Mouse (Mus musculus) gastrocnemius, adult 8-10 months (tissue): ENCODE results near the gene Rgp1. TPM values are rescaled to one million over a fixed set of nuclear protein-coding genes. Genes with fewer than 3 reads are reported as not detected.
A peak's percentile ranks its signal among the peaks of the same experiment; 100 is the strongest.

Source experiments
- DNase-seq, 2 experiments: peaks; one replicate each; pipeline ENCODE4 v3.0.0; 2022; ENCODE audit warnings: low spot score in 2 of 2
- microRNA-seq: library from miRNA; unstranded; fragments of <30 nt; microRNA quantifications from one replicate; pipeline ENCODE4 v1.2.0, GENCODE M21; 2022
- total RNA-seq, 4 experiments: library from RNA; stranded (reverse); gene quantifications; 2 replicates each; pipeline ENCODE4 v1.2.4; 2022

Rgp1 gene
- total RNA-seq, 4 experiments from 2014 or later, result 22.8 to 26.9 (median 23.5) TPM

DNA sequence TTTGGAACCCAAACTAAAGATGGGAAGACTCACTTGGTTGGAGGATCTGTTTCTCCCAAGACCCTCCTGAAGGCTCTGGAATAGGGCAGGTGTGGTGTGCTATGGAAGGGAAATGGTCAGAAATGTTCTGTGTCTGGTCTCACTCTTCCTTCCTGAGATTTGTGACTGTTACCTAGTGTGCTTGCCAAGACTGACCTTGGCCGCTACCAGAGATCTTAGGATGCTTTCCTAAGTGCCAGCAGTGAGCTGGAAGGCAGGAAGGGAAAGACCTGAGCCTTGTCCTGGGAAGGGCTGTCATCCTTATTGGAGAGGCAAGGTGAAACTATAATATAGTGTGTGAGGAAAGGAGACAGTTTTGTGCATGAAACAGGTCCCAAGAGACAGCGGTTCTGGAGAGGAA is 55.2 kb downstream of the Rgp1 start:
- no peak for DNase-seq

DNA sequence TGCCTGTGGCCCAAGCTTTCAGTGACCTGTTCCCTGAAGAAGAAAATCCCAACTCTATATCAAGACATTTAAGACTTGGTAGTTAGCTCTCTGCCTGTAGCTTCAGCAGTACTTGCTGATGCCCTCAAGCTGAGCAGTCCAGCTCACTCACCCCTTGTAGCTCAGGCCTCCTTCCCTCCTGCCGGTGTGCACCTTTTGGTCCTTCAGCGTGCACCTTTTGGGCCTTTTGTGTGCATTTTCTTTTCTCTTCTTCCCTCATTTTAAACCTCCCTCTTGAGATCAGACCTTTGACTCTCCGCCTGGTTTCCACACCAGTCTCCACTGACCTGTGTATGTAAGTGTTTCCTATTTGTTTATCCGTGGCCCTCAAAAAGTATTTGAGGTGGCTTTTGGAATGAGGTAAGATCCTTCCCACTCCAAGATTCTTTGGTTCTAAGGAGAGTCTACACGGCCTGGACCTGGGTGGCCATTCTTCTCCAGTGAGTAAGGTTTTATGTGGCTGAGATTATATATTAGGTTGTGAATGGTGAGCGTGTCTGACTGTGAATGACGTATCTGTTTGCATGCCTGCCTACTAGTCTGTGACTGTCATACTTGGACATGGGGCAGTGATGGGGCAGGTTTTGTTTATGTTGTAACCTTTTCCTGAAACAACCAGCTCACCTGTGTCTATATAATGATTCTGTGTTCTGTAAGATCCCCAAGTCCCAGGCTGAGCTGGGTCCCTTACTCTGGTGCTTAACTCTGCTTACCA is 56.3 kb downstream of the Rgp1 start:
- peak in 1 of 2 experiments; percentile 0 for DNase-seq

DNA sequence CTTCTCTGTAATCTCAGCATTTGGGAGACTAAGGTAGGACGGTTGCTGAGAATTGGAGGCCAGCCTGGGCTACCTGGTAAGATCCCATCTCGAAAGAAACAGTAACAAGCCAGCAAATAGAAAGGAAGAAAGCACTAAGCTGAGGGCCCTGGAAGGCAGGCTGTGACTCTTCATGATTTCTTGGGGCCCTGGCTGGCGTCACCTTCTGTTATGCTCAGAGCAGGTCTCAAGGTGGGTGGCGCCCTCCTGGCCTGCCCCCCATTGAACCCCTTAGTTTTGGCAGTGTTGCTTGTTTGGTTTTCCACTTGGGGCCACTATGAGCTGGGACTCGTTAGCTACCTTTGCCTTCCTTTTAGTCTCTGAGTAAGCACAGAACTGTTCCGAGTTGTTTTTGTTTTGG is 58.2 kb downstream of the Rgp1 start:
- peak in 1 of 2 experiments; percentile 1 for DNase-seq

Small RNA genes lying within 50 kb of the gene (microRNA-seq; reads per million reads assigned to microRNA genes)
- gene Gm25262, result not detected

Other genes starting within 250 kb of the Rgp1 start
- gene Rusc2, start 196.7 kb upstream of the Rgp1 start, total RNA-seq, result 10 to 100 TPM; 21.5 to 25.4 (median 23.3) TPM
- not detected for gene Fam166b, start 149.6 kb upstream of the Rgp1 start, total RNA-seq
- gene Tesk1, start 136.8 kb upstream of the Rgp1 start, total RNA-seq, result 10 to 100 TPM; 53.4 to 69.3 (median 59.4) TPM
- gene Cd72, start 124.1 kb upstream of the Rgp1 start, total RNA-seq, result not detected
- not detected for gene Sit1, start 95.0 kb upstream of the Rgp1 start, total RNA-seq
- 10 to 100 TPM; 19.2 to 34.9 (median 25.5) TPM for gene Ccdc107, start 85.8 kb upstream of the Rgp1 start, total RNA-seq
- not detected for gene Arhgef39, start 79.0 kb upstream of the Rgp1 start, total RNA-seq
- 1 to 10 TPM; 3.2 to 8.8 (median 3.8) TPM for gene Car9, start 71.7 kb upstream of the Rgp1 start, total RNA-seq
- 1,000 to 10,000 TPM; 3,728 to 5,173 (median 4,676) TPM for gene Tpm2, start 55.0 kb upstream of the Rgp1 start, total RNA-seq
- gene Creb3, start 16.4 kb upstream of the Rgp1 start, total RNA-seq, result 10 to 100 TPM; 36.3 to 47.6 (median 41.3) TPM
- gene Tln1, start 16.0 kb upstream of the Rgp1 start, total RNA-seq, result 10 to 100 TPM; 52.5 to 57.4 (median 56.6) TPM
- gene Gba2, start 158 bp downstream of the Rgp1 start, total RNA-seq, result 1 to 10 TPM; 3.8 to 4.4 (median 4.2) TPM
- not detected for gene Msmp, start 5.8 kb downstream of the Rgp1 start, total RNA-seq
- gene Npr2, start 53.2 kb downstream of the Rgp1 start, total RNA-seq, result 10 to 100 TPM; 31.1 to 40.6 (median 32.6) TPM
- gene Spag8, start 74.9 kb downstream of the Rgp1 start, total RNA-seq, result not detected
- 10 to 100 TPM; 46.4 to 48.6 (median 47.3) TPM for gene Hint2, start 77.8 kb downstream of the Rgp1 start, total RNA-seq
- 10 to 100 TPM in 2 of 4 experiments, 1 to 10 TPM in 2; 9.5 to 14.4 (median 10.4) TPM for gene Tmem8b, start 90.3 kb downstream of the Rgp1 start, total RNA-seq
- gene Fam221b, start 90.4 kb downstream of the Rgp1 start, total RNA-seq, result under 1 TPM in 3 of 4 experiments, not detected in 1; 0.07 to 0.12 (median 0.11) TPM
- not detected for gene Olfr70, start 122.1 kb downstream of the Rgp1 start, total RNA-seq
- gene Olfr71, start 131.5 kb downstream of the Rgp1 start, total RNA-seq, result not detected
- gene Hrct1, start 148.5 kb downstream of the Rgp1 start, total RNA-seq, result 1 to 10 TPM in 3 of 4 experiments, under 1 TPM in 1; 0.73 to 2.9 (median 1.7) TPM
- gene Spaar, start 151.3 kb downstream of the Rgp1 start, total RNA-seq, result 1 to 10 TPM in 1 of 4 experiments, under 1 TPM in 3; 0.77 to 1.5 (median 0.91) TPM
- gene Olfr159, start 192.3 kb downstream of the Rgp1 start, total RNA-seq, result not detected
- not detected for gene Olfr156, start 245.2 kb downstream of the Rgp1 start, total RNA-seq